Mouse (Mus musculus) brain, embryonic 14.5 days (tissue): ENCODE measurements around the gene Srms. TPM values are rescaled to one million over a fixed set of nuclear protein-coding genes. Genes with fewer than 3 reads are reported as not detected.

Source experiments
- DNase-seq: peaks from one replicate; pipeline ENCODE4 v3.0.0-alpha.2; 2011; ENCODE audit warnings: low read depth
- CTCF ChIP-seq: fragments of 200-500 bp; IDR thresholded peaks from 2 replicates; pipeline ENCODE4 v1.5.1; 2012; ENCODE audit warnings: inconsistent platforms, mild to moderate bottlenecking, moderate library complexity, borderline replicate concordance; ENCODE audit not compliant: insufficient read depth, insufficient read length; ENCODE audit errors: extremely low read depth
- POLR2A ChIP-seq: fragments of 200-500 bp; IDR thresholded peaks from 2 replicates; pipeline ENCODE4 v1.6.1; 2012; ENCODE audit warnings: mild to moderate bottlenecking, inconsistent platforms, borderline replicate concordance; ENCODE audit not compliant: poor library complexity, insufficient read depth, insufficient read length, severe bottlenecking; ENCODE audit errors: extremely low read depth
- polyA plus RNA-seq: library from polyadenylated mRNA; depleted of rRNA; stranded (reverse); fragments of >200 nt; gene quantifications from 2 replicates; pipeline ENCODE4 v1.2.3, GENCODE M21; 2012

Srms gene
- polyA plus RNA-seq, 1 experiment = 0.14 TPM

DNA sequence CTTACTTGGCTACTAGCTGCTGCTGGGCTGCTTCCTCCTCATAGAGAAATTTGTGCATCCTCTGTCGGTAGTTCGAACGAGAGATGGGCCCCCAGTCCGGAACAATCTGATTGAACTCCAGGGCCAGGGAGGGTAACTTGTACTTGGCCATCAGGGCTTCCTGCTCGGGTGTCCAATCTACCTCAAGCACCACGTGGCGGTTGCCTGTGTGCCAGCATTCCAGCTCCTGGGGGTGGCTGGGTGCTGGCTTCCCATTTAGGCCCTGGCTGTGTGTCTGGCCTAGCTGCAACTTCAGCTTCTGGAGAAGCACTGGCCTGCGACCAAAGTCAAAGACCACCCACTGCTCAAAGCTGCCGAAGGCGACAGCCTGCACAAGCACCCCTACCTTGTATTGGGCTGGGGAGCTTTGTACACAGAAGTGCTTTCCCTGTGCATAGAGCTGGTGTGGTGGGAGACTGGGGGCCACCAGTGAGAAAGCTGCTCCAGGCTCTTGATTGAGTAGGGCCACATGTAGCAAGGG lies 25.2 kb upstream of the Srms start:
- no peak for DNase-seq
- TF ChIP-seq POLR2A (no peak), CTCF (no peak)

DNA sequence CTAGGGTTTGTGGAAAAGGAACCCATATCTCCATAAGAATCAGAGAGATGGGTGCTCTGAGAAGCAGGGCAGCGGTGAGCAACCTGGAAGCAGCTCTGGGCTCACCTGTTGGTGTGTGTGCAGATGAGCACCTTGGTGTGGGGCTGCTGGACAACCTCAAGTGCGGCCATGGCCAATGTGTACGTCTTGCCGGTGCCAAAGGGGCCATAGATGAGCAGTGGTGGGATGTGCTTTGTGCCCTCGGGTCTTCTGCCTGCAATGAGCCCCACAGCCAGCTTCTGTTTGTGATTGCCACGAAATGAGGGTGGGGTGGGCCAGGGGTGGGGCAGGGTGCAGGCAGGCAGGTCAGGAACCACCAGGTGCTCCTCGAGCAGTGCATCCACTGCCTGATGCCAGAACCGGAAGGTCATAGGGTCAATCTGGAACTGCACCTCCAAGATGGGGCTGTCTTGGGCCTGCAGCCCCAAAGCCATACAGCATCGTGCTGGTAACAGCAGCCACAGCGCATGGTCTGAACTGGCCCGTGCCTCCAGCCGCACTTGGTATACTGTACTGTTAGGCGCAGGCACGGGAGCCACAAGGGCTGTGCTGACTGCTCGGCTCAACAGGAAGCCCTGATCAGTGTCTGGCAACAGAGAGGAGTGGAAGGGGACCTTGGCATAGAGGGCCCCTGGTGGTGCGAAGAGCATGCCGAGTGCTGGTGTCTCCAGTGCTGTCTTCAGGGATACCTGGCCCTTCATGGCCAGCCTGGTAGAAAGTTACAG lies 24.4 kb upstream of the Srms start:
- TF ChIP-seq CTCF (no peak), POLR2A (no peak)
- no peak for DNase-seq

GRCm38 (mm10) chr2:181235681-181236566 lies 22.9 kb upstream of the Srms start:
- no peak for TF ChIP-seq POLR2A
- no peak for TF ChIP-seq CTCF
- DNase-seq = no peak

GRCm38 (mm10) chr2:181234680-181235079 lies 21.7 kb upstream of the Srms start:
- TF ChIP-seq POLR2A (no peak), CTCF (no peak)
- DNase-seq = no peak

GRCm38 (mm10) chr2:181233443-181233842 lies 20.5 kb upstream of the Srms start:
- no peak for DNase-seq
- TF ChIP-seq POLR2A (no peak), CTCF (no peak)

GRCm38 (mm10) chr2:181231171-181231570 lies 18.2 kb upstream of the Srms start:
- no peak for TF ChIP-seq POLR2A
- TF ChIP-seq CTCF = no peak
- peak; percentile 9 for DNase-seq

DNA sequence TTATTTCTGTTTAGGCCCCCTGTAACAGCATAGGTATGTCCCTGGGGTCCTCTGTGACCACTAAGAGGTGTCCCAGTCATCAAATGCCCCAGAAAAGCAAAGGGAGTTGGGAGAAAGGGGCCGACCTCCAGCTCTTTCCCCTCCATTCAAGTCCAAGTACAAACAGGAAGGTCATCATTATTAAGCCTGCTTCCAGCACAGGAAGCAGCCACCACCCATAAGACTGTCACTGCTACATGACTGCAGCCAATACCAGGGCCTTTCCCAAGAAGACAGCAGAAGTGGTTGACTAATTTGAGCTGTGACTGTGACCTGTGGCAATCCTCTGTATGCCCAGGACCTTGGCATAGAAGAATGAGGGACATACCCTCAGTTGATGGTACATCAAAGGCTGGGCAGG lies 15.3 kb upstream of the Srms start:
- TF ChIP-seq CTCF (no peak), POLR2A (no peak)
- no peak for DNase-seq

DNA sequence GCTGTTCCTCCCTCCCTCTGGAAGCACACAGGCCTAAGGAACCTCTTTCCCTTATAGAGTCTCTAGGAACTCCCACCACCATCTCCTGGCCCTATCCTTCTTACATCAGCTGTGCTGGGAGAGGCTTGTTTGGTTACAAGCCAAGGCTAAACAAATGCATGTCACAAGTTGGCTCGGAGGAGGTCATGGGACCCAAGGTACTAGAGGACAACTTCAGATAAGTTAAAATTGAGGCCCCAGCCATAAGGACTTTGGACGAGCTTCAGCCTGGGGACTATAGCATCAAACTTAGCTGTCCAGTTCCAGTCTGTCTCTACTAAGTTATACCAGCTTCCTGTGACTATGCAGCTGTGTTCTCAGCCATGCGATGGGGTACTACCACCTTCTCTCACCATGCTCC lies 14.1 kb upstream of the Srms start:
- no peak for DNase-seq
- TF ChIP-seq CTCF = no peak

DNA sequence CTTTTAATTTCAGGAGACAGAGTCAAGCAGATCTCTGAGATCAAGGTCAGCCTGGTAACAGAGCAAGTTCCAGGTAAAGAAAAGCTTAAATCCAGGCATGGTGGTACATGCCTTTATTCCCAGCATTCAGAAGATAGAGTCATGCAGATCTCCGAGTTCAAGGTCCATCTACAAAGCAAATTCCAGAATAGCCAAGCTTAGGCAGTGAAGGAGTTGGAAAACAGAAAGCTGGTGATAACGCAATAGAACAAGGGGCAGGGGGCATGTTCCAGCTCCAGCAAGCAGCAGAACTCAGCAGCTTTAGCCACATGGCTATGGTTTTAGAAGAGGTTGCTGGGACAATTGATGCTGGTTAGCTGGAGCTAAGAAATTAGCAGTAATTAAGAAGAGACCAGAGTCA lies 12.0 kb upstream of the Srms start:
- TF ChIP-seq CTCF = no peak
- no peak for TF ChIP-seq POLR2A
- no peak for DNase-seq

- TF ChIP-seq POLR2A = no peak
- TF ChIP-seq CTCF = no peak
- no peak for DNase-seq
Measured at GRCm38 (mm10) chr2:181220361-181220760, 7.4 kb upstream of the Srms start.

DNA sequence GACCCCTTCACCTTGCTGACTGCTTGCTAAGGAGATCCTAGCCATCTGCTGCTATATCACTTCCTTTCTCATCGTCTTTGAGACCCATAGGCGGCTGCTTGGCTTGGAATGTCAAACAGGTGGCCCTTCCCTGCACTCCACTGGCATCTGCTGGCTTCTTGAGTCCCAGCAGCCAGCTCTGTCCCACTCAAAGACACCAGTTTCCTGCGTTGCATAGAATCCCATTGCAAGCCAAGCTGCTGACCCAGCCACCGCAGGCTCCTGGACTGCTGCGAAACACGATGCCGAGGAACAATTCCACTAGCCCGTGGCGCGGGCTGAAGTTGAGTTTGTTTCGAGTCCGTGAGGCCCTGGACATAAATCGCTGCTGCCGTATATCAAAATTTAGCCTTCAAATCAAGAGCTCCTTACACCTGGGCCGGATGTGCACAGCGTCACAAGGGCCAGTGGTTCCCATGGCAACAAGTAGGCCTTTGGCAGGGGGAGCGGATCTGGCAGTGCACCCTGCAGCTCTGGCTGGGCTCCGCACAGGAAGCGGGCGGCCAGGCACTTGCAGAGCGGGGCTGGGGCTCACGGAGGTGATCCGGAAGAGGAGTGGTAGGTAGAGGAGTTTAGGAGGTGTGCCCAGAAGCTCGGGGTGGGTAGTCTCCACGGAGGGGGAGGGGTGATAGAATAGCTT lies 6.7 kb upstream of the Srms start, which contains the start of gene Fndc11:
Fndc11 (plus strand) TSS at position 476 of the 679 bp plus-strand sequence.
- peak; percentile 82 for DNase-seq
- TF ChIP-seq POLR2A (no peak), CTCF (no peak)
